Mouse (Mus musculus): ENCODE measurements at regions not wholly inside any gene's neighbourhood (a gene's known extent, or its start where the extent isn't known, plus 50 kb on each side); places are given as distances from the start of the nearest gene placed in this dataset.
A peak's percentile ranks its signal among the peaks of the same experiment; 100 is the strongest.
"Not testable (repeated sequence)": the region's sequence is repeated elsewhere in the genome, so short reads cannot be mapped to it uniquely, and the experiment has no call there.

- ATAC-seq (ENCODE audit: low TSS enrichment), result no peak
Observed at GRCm38 (mm10) chr13:102025138-102025537, 257.1 kb upstream of the Pik3r1 start.

GRCm38 (mm10) chr13:102025547-102025946 is 257.5 kb upstream of the Pik3r1 start:
- not testable (repeated sequence) for ATAC-seq (ENCODE audit: low TSS enrichment)

- ATAC-seq (ENCODE audit: low TSS enrichment), result no peak
Observed at GRCm38 (mm10) chr13:102031416-102031815, 263.4 kb upstream of the Pik3r1 start.

DNA sequence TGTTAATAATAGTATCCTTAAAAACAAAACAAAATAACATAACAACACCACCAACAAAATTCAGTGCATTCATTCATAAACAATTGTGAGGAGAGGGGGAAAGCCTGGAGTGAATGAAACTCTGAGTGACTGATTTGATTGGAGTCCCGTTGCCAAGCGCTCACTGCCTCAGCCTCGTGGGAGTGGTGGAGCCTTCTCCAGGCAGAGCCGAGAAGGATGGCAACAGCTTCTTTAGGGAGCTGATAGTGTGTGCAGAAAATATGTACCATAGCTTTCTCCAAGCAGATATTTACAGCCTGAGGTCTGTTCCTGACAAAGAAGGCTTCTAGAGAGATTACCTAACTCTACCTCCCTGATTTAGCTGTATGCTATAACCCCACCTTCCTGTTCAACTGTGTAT is 266.5 kb upstream of the Pik3r1 start:
- peak; percentile 94 for ATAC-seq (ENCODE audit: low TSS enrichment)

- no peak for ATAC-seq (ENCODE audit: low TSS enrichment)
Observed at GRCm38 (mm10) chr13:102036001-102036400, 268.0 kb upstream of the Pik3r1 start.

GRCm38 (mm10) chr13:102036819-102037624 is 269.0 kb upstream of the Pik3r1 start:
- 0 out of 2 replicates have a peak, but pooled peaks have one; percentile 27 for ATAC-seq (ENCODE audit: low TSS enrichment)

- no peak for ATAC-seq (ENCODE audit: low TSS enrichment)
Observed at GRCm38 (mm10) chr13:102060213-102060612, 292.2 kb upstream of the Pik3r1 start.

DNA sequence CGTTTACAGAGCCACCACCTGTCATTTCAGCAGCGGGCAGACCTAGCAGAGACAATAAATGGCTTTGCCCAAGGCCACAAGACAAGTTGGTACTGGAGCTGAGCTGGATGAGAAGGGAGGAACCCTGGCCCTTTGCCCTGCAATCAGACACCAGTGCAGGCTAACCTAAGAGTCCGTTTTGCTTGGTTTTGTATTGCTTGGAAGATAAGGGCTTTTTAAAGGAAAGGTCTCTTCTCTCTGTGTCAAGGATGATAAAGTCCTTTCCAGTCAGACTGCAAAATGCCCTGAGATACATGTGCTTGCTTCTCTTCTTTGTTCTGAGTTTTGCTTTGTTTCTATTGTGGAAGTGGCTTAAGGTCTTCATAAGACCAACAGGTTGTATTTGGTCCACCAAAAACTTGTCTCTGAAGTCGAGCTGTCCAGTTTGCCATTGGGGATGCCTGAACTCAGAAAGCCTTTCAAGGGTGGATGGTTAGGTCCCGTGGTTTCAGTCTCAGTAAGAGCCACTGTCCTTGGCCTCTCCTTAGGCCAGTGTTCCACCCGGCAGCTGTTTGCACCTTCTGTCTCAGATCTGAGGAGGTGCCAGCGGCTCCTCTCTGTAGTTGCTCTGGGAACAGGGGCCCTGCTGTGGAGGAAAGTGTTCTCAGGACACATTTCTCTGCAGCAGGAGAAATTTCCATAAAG is 296.7 kb upstream of the Pik3r1 start:
- ATAC-seq (ENCODE audit: low TSS enrichment), result no peak

GRCm38 (mm10) chr13:102065274-102065640 is 297.2 kb upstream of the Pik3r1 start:
- ATAC-seq (ENCODE audit: low TSS enrichment), result no peak

DNA sequence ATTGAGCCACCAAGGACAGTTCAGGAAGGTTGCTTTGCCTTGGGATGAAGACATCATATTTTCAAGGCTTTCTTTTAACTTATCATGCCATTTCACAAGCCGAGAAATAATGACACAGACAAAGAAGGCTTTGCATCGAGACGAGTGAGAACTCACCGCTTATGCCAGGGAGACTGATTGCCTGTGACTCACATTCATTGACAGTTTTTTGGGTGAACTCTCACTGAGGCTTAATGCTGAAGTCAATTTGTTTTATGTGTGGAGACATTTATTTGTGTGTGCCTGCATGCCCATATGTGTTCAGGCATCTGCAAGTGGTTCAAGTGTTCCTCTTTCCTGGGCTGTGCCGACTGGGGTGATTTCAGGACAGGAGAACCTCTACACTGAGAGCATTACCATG is 297.8 kb upstream of the Pik3r1 start:
- no peak for ATAC-seq (ENCODE audit: low TSS enrichment)

GRCm38 (mm10) chr13:102070740-102071139 is 302.7 kb upstream of the Pik3r1 start:
- no peak for ATAC-seq (ENCODE audit: low TSS enrichment)

DNA sequence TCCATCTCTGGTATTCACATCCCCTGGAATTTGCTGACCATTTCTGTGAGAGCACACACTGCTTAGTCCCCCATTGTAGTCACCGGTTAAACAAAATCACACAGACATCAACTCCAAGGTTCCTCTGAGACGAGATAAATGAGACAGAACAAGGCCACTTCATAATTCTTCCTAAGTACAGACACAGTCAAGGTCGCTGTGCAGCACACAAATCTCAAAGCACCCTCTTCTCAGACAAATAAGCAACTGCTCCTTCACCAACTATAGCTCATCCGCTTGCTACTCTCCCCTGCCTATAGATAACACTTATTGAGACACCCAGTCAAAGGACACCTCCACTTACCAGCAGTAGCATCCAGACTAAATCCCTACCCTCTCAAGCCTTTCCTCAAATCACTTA is 304.3 kb upstream of the Pik3r1 start:
- ATAC-seq (ENCODE audit: low TSS enrichment), result no peak

GRCm38 (mm10) chr13:102087766-102088165 is 319.7 kb upstream of the Pik3r1 start:
- no peak for ATAC-seq (ENCODE audit: low TSS enrichment)

GRCm38 (mm10) chr13:102089551-102089950 is 321.5 kb upstream of the Pik3r1 start:
- ATAC-seq (ENCODE audit: low TSS enrichment), result no peak

DNA sequence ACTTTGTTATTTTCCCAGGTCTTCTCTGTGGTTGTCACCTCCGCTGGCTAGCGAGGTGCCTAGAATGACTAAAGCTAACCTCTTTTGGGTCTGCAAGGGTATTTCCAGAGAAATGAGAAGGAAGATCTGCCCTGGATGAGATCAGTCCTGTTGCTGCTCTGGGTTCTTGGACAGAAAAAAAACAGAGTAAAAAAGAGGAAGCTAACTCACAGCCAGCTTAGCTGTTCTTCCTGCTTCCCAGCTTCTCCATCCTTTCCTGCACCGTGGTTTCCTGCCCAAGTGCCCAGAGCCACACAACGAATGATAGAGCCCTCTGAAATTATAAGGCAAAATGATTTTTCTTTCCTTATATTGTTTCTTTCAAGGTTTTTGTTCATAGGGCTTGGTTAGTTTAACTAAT is 326.2 kb upstream of the Pik3r1 start:
- no peak for ATAC-seq (ENCODE audit: low TSS enrichment)

GRCm38 (mm10) chr13:102103161-102103560 is 335.1 kb upstream of the Pik3r1 start:
- no peak for ATAC-seq (ENCODE audit: low TSS enrichment)

- ATAC-seq (ENCODE audit: low TSS enrichment), result no peak
Observed at GRCm38 (mm10) chr13:102106188-102106587, 338.2 kb upstream of the Pik3r1 start.

GRCm38 (mm10) chr13:102108204-102108603 is 340.2 kb upstream of the Pik3r1 start:
- ATAC-seq (ENCODE audit: low TSS enrichment), result no peak

GRCm38 (mm10) chr13:102108916-102109315 is 340.9 kb upstream of the Pik3r1 start:
- no peak for ATAC-seq (ENCODE audit: low TSS enrichment)

DNA sequence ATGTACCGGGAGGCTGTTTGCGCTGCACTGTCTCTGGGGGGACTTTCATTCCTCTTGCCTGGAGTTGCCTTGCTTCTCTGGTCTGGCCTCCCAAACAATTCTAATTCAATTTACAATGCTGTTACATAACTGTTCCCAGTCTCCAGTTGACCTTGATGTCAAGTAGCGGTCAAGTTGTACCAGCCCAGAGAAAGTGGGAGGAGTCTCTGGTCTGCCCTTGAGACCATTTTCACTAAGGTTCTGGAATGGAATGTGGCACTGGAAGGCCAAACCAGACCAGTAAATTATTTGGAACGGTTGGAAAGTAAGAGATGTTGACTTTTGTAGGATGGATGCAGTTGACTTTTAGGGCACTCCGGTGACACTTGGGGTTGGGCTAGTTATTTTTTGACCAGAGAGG is 345.9 kb upstream of the Pik3r1 start:
- ATAC-seq (ENCODE audit: low TSS enrichment), result no peak

DNA sequence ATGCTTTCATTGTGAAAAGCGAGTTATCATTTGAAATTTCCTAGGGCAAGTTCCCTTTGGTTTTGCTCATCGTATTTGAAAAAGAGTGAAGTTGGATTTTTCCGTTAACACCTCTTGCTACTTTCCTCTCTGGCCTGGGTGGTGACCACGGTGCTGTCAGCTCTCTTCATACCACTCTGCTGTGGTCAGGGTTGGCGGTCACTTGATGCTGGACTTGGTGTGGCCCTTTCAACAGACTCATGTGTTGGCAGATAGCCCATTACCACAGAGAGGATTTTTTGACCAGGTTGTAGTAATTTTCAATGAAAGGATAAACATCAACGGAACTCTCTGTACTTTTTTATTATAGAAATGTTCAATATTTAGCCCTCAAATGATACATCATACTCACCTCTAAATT is 354.3 kb upstream of the Pik3r1 start:
- no peak for ATAC-seq (ENCODE audit: low TSS enrichment)

- no peak for ATAC-seq (ENCODE audit: low TSS enrichment)
Observed at GRCm38 (mm10) chr13:102127933-102128430, 360.0 kb upstream of the Pik3r1 start.

DNA sequence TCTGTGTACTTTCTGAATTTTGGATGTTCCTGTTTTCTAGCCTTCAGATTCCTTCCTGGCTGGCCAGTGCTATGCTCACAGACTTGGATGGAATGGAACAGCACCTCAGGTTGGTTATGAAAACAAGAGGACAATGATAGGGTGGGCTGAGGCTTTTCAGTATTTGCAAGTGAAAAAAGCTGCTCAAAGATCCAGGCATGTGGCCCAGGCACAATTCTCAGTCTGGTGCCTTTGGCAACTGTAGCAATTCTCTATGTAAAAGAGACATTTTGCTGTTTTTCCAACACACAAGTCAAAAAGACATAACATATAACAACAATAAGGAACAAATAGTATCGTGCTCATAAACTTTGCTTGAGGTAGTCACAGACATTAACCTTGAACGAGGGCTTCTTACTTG is 363.4 kb upstream of the Pik3r1 start:
- ATAC-seq (ENCODE audit: low TSS enrichment), result no peak
